ENCODE assay signal across 27 mouse cellular contexts in the genomic region with DNA sequence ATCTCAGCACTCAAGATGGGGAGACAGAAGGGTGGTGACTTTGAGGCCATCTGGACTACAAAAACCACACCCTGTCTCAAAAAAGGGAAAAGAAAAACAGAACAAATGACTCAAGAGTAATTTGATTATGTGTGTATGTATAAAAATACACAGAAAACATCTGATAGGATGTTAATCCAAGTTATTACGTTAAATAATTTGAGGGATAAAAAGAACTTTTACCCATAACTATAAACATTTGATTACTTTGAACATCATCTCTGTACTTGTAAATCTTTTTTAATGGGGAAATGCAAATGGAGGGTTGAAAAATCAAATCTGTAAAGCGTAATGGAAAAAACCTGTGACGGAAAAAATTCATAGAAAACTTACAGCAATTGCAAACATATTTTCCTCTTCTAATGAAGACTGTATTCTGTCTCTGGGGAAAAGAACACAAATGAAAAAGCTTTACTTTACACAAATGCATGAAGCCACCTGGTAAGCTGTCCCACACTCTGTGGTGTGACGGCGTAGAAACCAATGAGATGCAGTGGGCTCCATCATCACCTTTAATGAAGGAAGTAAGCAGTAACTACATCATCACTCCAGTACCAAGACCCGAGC.
"Had no signal": no experiment of that assay in that cellular context is flagged by ENCODE, and none has a peak within 500 bp of the region (broad histone marks: within the 10 kb centered on the region; RNA-seq: fewer than 3 reads in every experiment).

No protein-coding gene starts in this region.

- H3K9me3 ChIP-seq: heart, embryonic 13.5 days; heart, embryonic 15.5 days; hindbrain, embryonic 13.5 days; intestine, embryonic 15.5 days; limb, embryonic 10.5 days; limb, embryonic 12.5 days; liver, embryonic 13.5 days; liver, embryonic 15.5 days had no signal

- DNase-seq: gastrocnemius, adult 2 months; gastrocnemius, postnatal 10 days; gastrocnemius, postnatal 25 days; heart, adult 11 months; heart, adult 2 months; heart, postnatal 14 days; heart, postnatal 36 days; kidney, adult 18-20 months; kidney, adult 8-10 months; kidney, postnatal 10 days; kidney, postnatal 25 days; kidney, postnatal 4 days; liver; liver, embryonic 13.5 days had no signal

- H3K4me2 ChIP-seq: heart, embryonic 11.5 days; heart, embryonic 13.5 days; heart, embryonic 15.5 days; hindbrain, embryonic 13.5 days; intestine, embryonic 15.5 days; limb, embryonic 12.5 days; liver, embryonic 11.5 days; liver, embryonic 13.5 days; liver, embryonic 15.5 days had no signal

- ATAC-seq: hindbrain, embryonic 16.5 days; inflammation-experienced regulatory T-cells, adult 6 months; intestine, embryonic 15.5 days; intestine, postnatal 0 days had no signal

- H3K4me1 ChIP-seq: heart, embryonic 13.5 days; heart, embryonic 15.5 days; hindbrain, embryonic 13.5 days; intestine, embryonic 15.5 days; limb, embryonic 10.5 days; limb, embryonic 12.5 days; liver, embryonic 13.5 days; liver, embryonic 15.5 days had no signal

- H3K9ac ChIP-seq: heart, embryonic 13.5 days; heart, embryonic 15.5 days; hindbrain, embryonic 13.5 days; intestine, embryonic 15.5 days; limb, embryonic 12.5 days; liver, embryonic 13.5 days; liver, embryonic 15.5 days had no signal

- H3K27me3 ChIP-seq: heart, embryonic 13.5 days; heart, embryonic 15.5 days; hindbrain, embryonic 13.5 days; intestine, embryonic 15.5 days; limb, embryonic 12.5 days; liver, embryonic 13.5 days; liver, embryonic 15.5 days had no signal

- H3K27ac ChIP-seq: gastrocnemius, adult 2 months; heart, adult 2 months; heart, embryonic 13.5 days; heart, embryonic 15.5 days; hindbrain, embryonic 13.5 days; intestine, embryonic 15.5 days; layer of hippocampus, adult 2 months; limb, embryonic 10.5 days; limb, embryonic 12.5 days; liver, embryonic 13.5 days; liver, embryonic 15.5 days had no signal

- H3K4me3 ChIP-seq: gastrocnemius, adult 2 months; heart, adult 2 months; heart, embryonic 13.5 days; heart, embryonic 15.5 days; hindbrain, embryonic 13.5 days; intestine, embryonic 15.5 days; layer of hippocampus, adult 2 months; limb, embryonic 10.5 days; limb, embryonic 12.5 days; liver, embryonic 13.5 days; liver, embryonic 15.5 days had no signal
